Mouse (Mus musculus) intestine, postnatal 0 days (tissue): ENCODE measurements around the gene G2e3. TPM values are rescaled to one million over a fixed set of nuclear protein-coding genes. Genes with fewer than 3 reads are reported as not detected.

Source experiments
- ATAC-seq: fragments of 200-750 bp; cut with Nextera tagmentation; 2 replicates; pipeline ENCODE4 v1.8.0; 2017; ENCODE audit warnings: mild to moderate bottlenecking, moderate TSS enrichment, moderate library complexity
- H3K27ac ChIP-seq: fragments of 300-500 bp; sonication (generic); 2 replicates; pipeline ENCODE4 v1.5.1; 2014; ENCODE audit warnings: mild to moderate bottlenecking, low read depth, low read length, moderate library complexity
- H3K27me3 ChIP-seq: fragments of 300-500 bp; sonication (generic); replicated peaks from 2 replicates; pipeline ENCODE4 v1.6.1; 2014; ENCODE audit warnings: low read length, mixed read lengths; ENCODE audit not compliant: control insufficient read depth, insufficient read depth
- H3K36me3 ChIP-seq: fragments of 300-500 bp; sonication (generic); 2 replicates; pipeline ENCODE4 v1.6.1; 2014; ENCODE audit warnings: mild to moderate bottlenecking, moderate library complexity; ENCODE audit not compliant: control insufficient read depth, insufficient read depth
- H3K4me1 ChIP-seq: fragments of 300-500 bp; sonication (generic); replicated peaks from 2 replicates; pipeline ENCODE4 v1.6.1; 2014; ENCODE audit warnings: antibody characterized with exemption, low read length, mixed read lengths; ENCODE audit not compliant: control insufficient read depth, insufficient read depth
- H3K4me2 ChIP-seq: fragments of 300-500 bp; sonication (generic); replicated peaks from 2 replicates; pipeline ENCODE4 v1.6.1; 2014; ENCODE audit warnings: low read depth, mild to moderate bottlenecking, moderate library complexity
- H3K4me3 ChIP-seq: fragments of 300-500 bp; sonication (generic); 2 replicates; pipeline ENCODE4 v1.5.1; 2014; ENCODE audit warnings: low read depth, low read length
- H3K9ac ChIP-seq: fragments of 300-500 bp; sonication (generic); 2 replicates; pipeline ENCODE4 v1.6.1; 2014; ENCODE audit warnings: mild to moderate bottlenecking, low read depth, low read length
- H3K9me3 ChIP-seq: fragments of 300-500 bp; sonication (generic); 2 replicates; pipeline ENCODE4 v1.6.1; 2016; ENCODE audit warnings: mixed run types; ENCODE audit not compliant: control insufficient read depth
- CTCF ChIP-seq: sonication (generic); IDR thresholded peaks from 2 replicates; pipeline ENCODE4 v1.5.1; 2016; ENCODE audit warnings: low read depth, mild to moderate bottlenecking, control low read depth, antibody characterized with exemption, moderate library complexity
- WGBS: fragments of 180-500 bp; shearing (Covaris S2); extraction: QIAGEN DNeasy Blood & Tissue Kit; methylation state at CpG from one replicate; pipeline ENCODE4 v1.1.7; 2014; 5-methylcytosine and 5-hydroxymethylcytosine counted together
- polyA plus RNA-seq: library from polyadenylated mRNA; unstranded; fragments of >200 nt; fragmentation: Nextera tagmentation; extraction: Ambion mirVana; gene quantifications from 2 replicates; pipeline ENCODE4 v1.2.1, GENCODE M21; 2015

Gene G2e3
- polyA plus RNA-seq, 1 experiment from 2014 or later, result 7.5 TPM

DNA sequence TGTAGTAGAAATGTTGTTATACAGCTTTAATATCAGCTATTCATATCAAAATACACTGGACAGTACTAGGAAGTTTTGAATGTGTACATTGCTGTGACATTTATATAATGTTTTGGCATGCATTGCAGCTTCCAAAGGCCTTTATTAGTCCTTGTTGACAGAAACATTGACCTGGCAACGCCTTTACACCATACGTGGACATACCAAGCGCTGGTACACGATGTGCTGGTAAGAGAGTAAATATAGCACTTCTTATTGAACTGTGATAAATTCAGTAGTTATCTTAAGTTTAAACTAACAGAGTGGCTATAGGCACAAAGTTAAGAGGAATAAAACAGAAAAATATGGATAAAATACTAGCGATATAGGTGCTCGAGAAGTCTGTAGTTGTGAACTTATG is 52.0 kb downstream of the G2e3 start:
- H3K36me3 ChIP-seq, result peaks cover 59% of the 10 kb centered on the region
- ATAC-seq, result no peak
- no peak overlapping the region for H3K4me3 ChIP-seq
- H3K9me3 ChIP-seq, result no peaks in the 10 kb centered on the region
- no peaks in the 10 kb centered on the region for H3K4me1 ChIP-seq
- 84% methylated on average over 6 of the region's 6 CpGs for WGBS
- H3K4me2 ChIP-seq, result no peak overlapping the region
- no peak overlapping the region for H3K27ac ChIP-seq
- H3K27me3 ChIP-seq, result no peaks in the 10 kb centered on the region
- no peak overlapping the region for H3K9ac ChIP-seq
- TF ChIP-seq CTCF, result no peak

DNA sequence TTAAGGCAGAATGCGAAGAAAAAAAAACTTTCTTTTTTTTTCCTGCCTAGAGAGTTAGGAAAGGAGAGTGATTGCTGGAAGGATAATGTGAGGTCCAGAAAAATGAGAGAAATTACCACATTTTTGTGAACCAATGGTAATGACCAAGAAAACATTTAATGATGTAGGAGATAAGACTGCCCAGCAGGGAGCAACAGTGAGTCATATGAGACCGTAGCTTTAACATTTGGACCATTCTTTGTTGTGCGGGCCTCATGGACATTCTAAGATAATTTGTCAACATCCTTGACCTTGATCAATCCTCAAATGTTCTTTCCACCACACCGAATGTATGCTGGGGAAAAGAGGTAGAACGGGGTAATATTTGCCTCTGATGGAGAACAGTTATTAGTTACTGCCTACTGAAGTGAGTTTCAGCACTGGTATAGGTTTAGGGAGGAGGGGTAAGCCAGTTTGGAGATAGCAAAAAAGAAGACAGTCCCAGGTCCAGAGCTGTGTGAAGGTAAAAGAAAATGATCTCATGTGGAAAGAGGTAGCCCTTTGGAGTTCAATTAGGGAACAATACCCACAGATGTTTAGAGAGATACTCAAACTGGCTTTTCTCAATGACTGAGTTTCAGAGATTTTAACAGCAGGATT is 54.3 kb downstream of the G2e3 start:
- Histone ChIP-seq H3K4me3 (no peak overlapping the region), H3K4me2 (no peak overlapping the region), H3K27me3 (no peaks in the 10 kb centered on the region), H3K9ac (no peak overlapping the region), H3K4me1 (no peaks in the 10 kb centered on the region), H3K36me3 (peaks cover 50% of the 10 kb centered on the region), H3K27ac (no peak overlapping the region), H3K9me3 (no peaks in the 10 kb centered on the region)
- ATAC-seq, result no peak
- TF ChIP-seq CTCF, result peak; percentile 70
- 66% methylated on average over 5 of the region's 5 CpGs for WGBS

- no peak overlapping the region for H3K4me2 ChIP-seq
- H3K36me3 ChIP-seq, result peaks cover 48% of the 10 kb centered on the region
- TF ChIP-seq CTCF, result 0 out of 2 replicates have a peak, but pooled peaks have one; percentile 7
- H3K27ac ChIP-seq, result no peak overlapping the region
- no peak for ATAC-seq
- H3K4me1 ChIP-seq, result no peaks in the 10 kb centered on the region
- no peaks in the 10 kb centered on the region for H3K27me3 ChIP-seq
- H3K4me3 ChIP-seq, result no peak overlapping the region
- H3K9me3 ChIP-seq, result no peaks in the 10 kb centered on the region
- 54% methylated on average over 4 of the region's 4 CpGs for WGBS
- H3K9ac ChIP-seq, result no peak overlapping the region
Measured at GRCm38 (mm10) chr12:51403987-51404586, 56.2 kb downstream of the G2e3 start.

- Histone ChIP-seq H3K4me1 (no peaks in the 10 kb centered on the region), H3K36me3 (peaks cover 41% of the 10 kb centered on the region), H3K27me3 (no peaks in the 10 kb centered on the region), H3K4me2 (no peak overlapping the region), H3K9ac (no peak overlapping the region), H3K4me3 (no peak overlapping the region), H3K27ac (no peak overlapping the region), H3K9me3 (no peaks in the 10 kb centered on the region)
- TF ChIP-seq CTCF, result no peak
- 68% methylated on average over 4 of the region's 4 CpGs for WGBS
- no peak for ATAC-seq
Measured at GRCm38 (mm10) chr12:51411362-51411761, 63.5 kb downstream of the G2e3 start.

Other genes with a start within 250 kb of the G2e3 start
- 68.5 and 69.6 TPM in 2 replicates for gene Scfd1, start 29.4 kb downstream of the G2e3 start, polyA plus RNA-seq
- gene Coch, start 245.3 kb downstream of the G2e3 start, polyA plus RNA-seq, result 0.71 and 0.89 TPM in 2 replicates